Mouse (Mus musculus): ENCODE measurements around the gene Pcbd1. TPM values are rescaled to one million over a fixed set of nuclear protein-coding genes. Genes with fewer than 3 reads are reported as not detected.
"Not testable (repeated sequence)": the region's sequence is repeated elsewhere in the genome, so short reads cannot be mapped to it uniquely, and the experiment has no call there.

Pcbd1 gene
- total RNA-seq, 2 experiments from 2014 or later: 0.77 to 1.3 TPM

DNA sequence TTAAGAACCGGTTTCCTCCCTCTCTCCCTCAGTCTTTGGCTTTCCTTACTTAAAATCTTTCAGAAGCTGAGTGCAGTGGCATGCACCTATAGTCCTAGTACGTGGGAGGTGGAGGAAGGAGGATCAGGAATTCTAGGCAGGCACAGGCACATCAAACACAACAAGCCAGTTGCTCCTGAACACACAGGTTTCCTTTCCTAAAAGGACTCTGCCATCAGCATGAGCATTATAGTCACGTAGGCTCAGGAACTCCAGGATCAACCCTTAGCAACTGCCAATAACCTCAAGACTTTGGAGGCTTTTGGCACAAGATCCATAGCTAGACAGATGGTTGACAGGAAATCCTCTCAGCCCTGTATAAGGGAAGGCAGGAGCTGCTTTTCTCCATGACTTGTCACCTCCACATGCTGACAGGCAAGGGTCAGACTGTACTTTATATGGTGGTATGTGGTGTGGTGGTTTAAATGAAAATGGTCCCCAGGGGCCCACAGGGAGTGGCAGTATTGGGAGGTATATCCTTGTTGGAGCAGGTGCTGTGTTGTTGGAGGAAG is 14.5 kb downstream of the Pcbd1 start:
- DNase-seq: no peak

DNA sequence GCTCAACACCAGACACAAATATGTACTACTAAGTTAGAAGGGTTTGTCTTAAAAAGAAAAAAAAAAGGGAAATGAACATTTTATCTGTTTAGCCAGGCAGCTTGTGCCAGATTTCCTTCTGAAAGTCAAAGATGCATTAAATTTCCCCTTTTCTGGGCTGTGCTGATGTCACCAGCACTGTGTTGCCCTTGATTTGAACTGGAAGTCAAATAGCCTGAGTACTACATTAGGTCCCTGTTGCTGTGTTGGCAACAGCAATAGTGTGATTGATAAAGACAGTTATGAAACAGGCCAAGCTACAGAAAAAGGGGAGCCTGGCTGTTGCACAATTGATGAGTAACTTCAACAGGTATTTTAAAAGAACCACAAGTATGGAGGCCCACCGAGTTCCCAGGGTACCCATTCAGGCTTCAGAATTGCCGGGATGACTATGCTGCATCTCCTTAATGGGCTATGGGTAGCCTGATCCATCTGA is 25.2 kb downstream of the Pcbd1 start:
- peak in 1 of 2 experiments; percentile 11 for DNase-seq

DNA sequence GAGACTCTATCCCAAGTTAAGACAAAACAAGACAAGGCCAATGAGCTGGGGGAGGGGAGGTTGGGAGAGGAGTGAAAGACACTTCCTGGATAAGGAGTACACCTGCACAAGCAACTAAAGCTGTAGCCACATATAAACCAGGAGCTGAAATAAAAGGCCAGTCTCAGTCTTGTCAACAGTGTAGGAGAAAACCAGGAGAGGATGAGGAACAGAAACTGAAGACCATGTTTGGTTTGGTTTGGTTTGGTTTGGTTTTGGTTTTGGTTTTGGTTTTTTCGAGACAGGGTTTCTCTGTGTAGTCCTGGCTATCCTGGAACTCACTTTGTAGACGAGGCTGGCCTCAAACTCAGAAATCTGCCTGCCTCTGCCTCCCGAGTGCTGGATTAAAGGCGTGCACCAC is 32.6 kb downstream of the Pcbd1 start:
- not testable (repeated sequence) for DNase-seq

- DNase-seq: no peak
Observed at GRCm38 (mm10) chr10:61123276-61123913, 34.3 kb downstream of the Pcbd1 start.

DNA sequence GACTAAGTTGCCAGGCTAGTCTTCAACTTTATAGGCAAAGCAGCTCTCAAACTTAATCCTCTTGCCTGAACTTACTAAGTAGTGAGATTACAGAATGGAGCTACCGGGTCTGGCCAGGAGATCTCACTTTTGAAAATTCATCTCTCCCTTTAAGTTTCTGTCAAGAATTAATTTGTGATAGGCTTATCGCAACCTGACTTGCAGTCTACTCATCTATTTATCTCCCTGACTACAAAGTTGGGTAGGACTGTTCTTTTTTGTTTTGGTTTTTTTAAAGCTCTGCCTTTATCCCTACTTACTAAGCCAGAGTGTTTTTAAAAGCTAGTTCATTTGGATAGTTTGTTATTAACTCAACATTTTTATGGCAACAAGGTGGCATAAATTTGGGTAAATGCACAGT is 35.3 kb downstream of the Pcbd1 start:
- no peak for DNase-seq

DNA sequence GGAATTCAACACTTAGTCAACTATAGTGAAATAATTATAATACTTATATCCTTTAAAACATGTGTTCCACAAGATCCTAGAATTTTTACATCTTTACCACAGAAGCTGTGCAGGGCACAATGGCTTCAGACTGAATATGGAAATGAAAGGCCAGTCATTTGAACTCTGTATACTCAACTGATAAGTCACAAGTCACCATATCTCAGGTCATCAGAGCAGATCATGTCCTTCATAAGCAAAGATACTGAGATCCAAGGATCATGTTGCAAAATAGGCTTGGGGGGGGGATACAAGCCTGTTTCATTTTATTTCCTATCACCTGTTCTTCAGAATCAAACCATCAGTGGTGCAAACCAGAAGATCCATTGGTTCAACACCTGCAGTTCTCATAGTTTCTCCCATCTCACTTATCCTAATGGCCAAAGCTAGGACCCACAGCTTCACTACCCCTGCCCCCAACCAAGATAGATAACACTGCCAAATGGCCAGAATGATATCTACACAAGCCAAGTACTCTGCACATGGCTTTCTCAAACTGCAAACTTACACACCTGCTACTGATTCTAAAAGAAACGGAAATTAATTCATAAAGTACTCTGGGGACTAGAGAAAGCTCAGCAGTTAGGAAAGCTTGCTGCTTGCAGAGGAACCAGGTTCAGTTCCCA is 39.7 kb downstream of the Pcbd1 start:
- DNase-seq: no peak

- DNase-seq: no peak
Observed at GRCm38 (mm10) chr10:61130959-61131358, 41.8 kb downstream of the Pcbd1 start.

GRCm38 (mm10) chr10:61134041-61134440 is 44.9 kb downstream of the Pcbd1 start:
- DNase-seq: no peak

GRCm38 (mm10) chr10:61135226-61135839 is 46.2 kb downstream of the Pcbd1 start:
- no peak for DNase-seq

DNA sequence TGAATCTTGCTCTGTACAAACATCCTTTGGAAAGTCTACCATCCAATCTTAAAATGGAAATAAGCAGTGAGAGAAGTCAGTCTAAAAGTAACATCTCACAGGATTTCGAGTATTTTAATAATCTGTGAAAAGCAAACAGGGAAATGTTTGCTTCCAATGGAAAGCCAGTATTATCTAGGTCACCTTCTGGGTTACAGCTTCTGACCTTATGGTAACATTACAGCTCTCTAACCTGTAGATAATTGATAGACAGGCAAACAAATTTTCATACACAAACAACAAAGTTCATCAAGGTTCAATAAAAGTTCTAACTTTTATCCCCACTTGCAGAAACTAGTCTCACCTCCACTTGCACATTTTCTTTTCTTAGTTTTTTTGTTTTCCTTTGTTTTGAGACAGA is 48.4 kb downstream of the Pcbd1 start:
- DNase-seq: no peak

DNA sequence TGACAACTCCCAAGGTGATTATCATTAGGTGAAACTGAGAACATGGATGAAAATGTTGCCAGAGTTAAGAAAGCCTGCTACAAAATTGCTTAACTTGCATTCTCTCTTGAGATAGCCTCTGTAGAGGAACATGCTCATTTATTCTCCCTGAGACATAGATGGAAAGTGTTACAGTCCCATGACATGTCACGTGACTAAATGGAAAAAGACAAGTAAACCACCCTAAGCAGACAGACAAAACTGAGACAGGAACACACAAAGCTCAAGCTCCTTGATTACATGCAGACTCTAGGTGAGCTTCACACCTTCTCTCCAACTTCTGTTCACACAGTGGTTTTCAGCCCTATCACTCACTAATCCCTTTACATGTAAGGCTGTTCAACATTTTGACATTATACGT is 54.2 kb downstream of the Pcbd1 start:
- DNase-seq: no peak

Small RNA genes within 50 kb of the gene (microRNA-seq; reads per million reads assigned to microRNA genes)
- gene Gm44308: 0 reads per million in 2 experiments

Other genes with a start within 250 kb of the Pcbd1 start
- gene Sgpl1, start 58.4 kb downstream of the Pcbd1 start, total RNA-seq (2021): 10 to 100 TPM; 16.6 to 22.3 TPM
- not detected for gene Tbata, start 82.6 kb downstream of the Pcbd1 start, total RNA-seq (2021)
- gene Adamts14, start 184.1 kb downstream of the Pcbd1 start, total RNA-seq (2021): 1 to 10 TPM in 1 of 2 experiments, under 1 TPM in 1; 0.79 to 1.0 TPM
- gene Prf1, start 208.5 kb downstream of the Pcbd1 start, total RNA-seq (2021): under 1 TPM; 0.40 to 0.59 TPM